9 mouse cellular contexts compared by ENCODE assay signal in genomic region chr2:61490436-61491109, GRCm38 (mm10).
DNase-seq lines count a peak whose midpoint lies in the region; ATAC-seq and TF ChIP-seq lines count a peak whose summit lies in the region.
"Had no signal": no experiment of that assay in that cellular context is flagged by ENCODE, and none has a peak within 500 bp of the region (broad histone marks: within the 10 kb centered on the region; RNA-seq: fewer than 3 reads in every experiment).

No protein-coding gene starts in this region.

- no peak overlapping the region for H3K4me3 ChIP-seq in left cerebral cortex, adult 2 months
- peak overlapping the region in 2 of 3 experiments; percentile 19 to 27 for H3K4me3 ChIP-seq in CH12.LX (replicated peaks in 1 of 3; ENCODE audit: low read depth in 2 of 3, low read length in 2 of 3, poor library complexity in 1 of 3)
- H3K4me3 ChIP-seq: intestine, embryonic 15.5 days; limb, embryonic 12.5 days had no signal

- peak; percentile 19 for TF ChIP-seq RAD21 in CH12.LX (IDR thresholded peaks at IDR 0.05; ENCODE audit: low read depth, low read length)

- H3K9ac ChIP-seq in CH12.LX (ENCODE audit: insufficient read depth, low read depth) = no peak overlapping the region
- H3K9ac ChIP-seq: intestine, embryonic 15.5 days; limb, embryonic 12.5 days had no signal

- peaks cover 17 to 58% of the 10 kb centered on the region in 2 experiments for H3K4me1 ChIP-seq in CH12.LX (ENCODE audit: control insufficient read depth in 1 of 2, insufficient read depth in 2 of 2)
- H3K4me1 ChIP-seq: intestine, embryonic 15.5 days had no signal

- peak; percentile 48; the same call in 1 of the 2 replicates for TF ChIP-seq POLR2A in CH12.LX (IDR thresholded peaks at IDR 0.05; ENCODE audit: low read depth, low read length)

- no peak for DNase-seq in left cerebral cortex, adult 2 months (ENCODE audit: extremely low spot score in 1 of 2, low spot score in 2 of 2)
- no peak for DNase-seq in left cerebral cortex, postnatal 10 days (ENCODE audit: extremely low spot score in 1 of 2, low spot score in 2 of 2)
- DNase-seq in CH12.LX (ENCODE audit: extremely low read depth) (peak; percentile 92), ZHBTc4 (ENCODE audit: low read depth, low spot score) (peak; percentile 57)
- DNase-seq in Muller cell, postnatal 12 days (ENCODE audit: inconsistent ontology term) = no peak
- DNase-seq in urinary bladder, postnatal 25 days (ENCODE audit: low spot score) = no peak

- peak; percentile 62 for ATAC-seq in megakaryocyte progenitor cell, adult 5-6 weeks (replicated peaks; ENCODE audit: poor library complexity)
- ATAC-seq: intestine, embryonic 15.5 days had no signal

- in situ Hi-C loops in CH12.LX (cut with MboI; ENCODE audit: low pct_ligation_motif_present, low pct_unique_long_range_greater_than_20kb, low sequenced_read_pairs) = no loop called here

- TF ChIP-seq EP300 in CH12.LX (IDR thresholded peaks at IDR 0.05; ENCODE audit: low read length) = peak; percentile 83

- intact Hi-C loops in left cerebral cortex, adult 2 months (cut with DNase I) = loop anchor here (5.0 kb wide), 1 partner anchor 477 kb away; no protein-coding TSS in a partner anchor
- intact Hi-C loops in left cerebral cortex, postnatal 10 days (cut with DNase I) = no loop called here

- peak overlapping the region; percentile 70 for H3K4me2 ChIP-seq in CH12.LX (ENCODE audit: insufficient read depth, low read depth, poor library complexity, severe bottlenecking)
- H3K4me2 ChIP-seq: intestine, embryonic 15.5 days; limb, embryonic 12.5 days had no signal

- dilution Hi-C loops in CH12.LX (cut with MboI; ENCODE audit: extremely low pct_ligation_motif_present, extremely low pct_unique_long_range_greater_than_20kb, low sequenced_read_pairs) = no loop called here

- peak; percentile 21; the same call in 1 of the 2 replicates for TF ChIP-seq CTCF in left cerebral cortex, adult 2 months (IDR thresholded peaks at IDR 0.05)
- peak; percentile 77 to 95 for TF ChIP-seq CTCF in CH12.LX (conservative IDR thresholded peaks at IDR 0.05 in 1 of 2, IDR thresholded peaks at IDR 0.05 in 1 of 2; ENCODE audit: low read depth in 2 of 2, low read length in 2 of 2)

- H3K9me3 ChIP-seq in CH12.LX (replicated peaks; ENCODE audit: low read length) = peaks cover 3% of the 10 kb centered on the region
- H3K9me3 ChIP-seq: intestine, embryonic 15.5 days; limb, embryonic 12.5 days had no signal

- H3K27me3 ChIP-seq in CH12.LX (replicated peaks) = no peaks in the 10 kb centered on the region
- H3K27me3 ChIP-seq: intestine, embryonic 15.5 days; limb, embryonic 12.5 days had no signal

- H3K79me2 ChIP-seq in CH12.LX (replicated peaks; ENCODE audit: control insufficient read depth, extremely low read depth, insufficient read depth, poor library complexity, severe bottlenecking) = no peaks in the 10 kb centered on the region

- H3K36me3 ChIP-seq in CH12.LX (replicated peaks in 1 of 2; ENCODE audit: control insufficient read depth in 1 of 2, insufficient read depth in 1 of 2, low read length in 1 of 2) = no peaks in the 10 kb centered on the region
- H3K36me3 ChIP-seq: intestine, embryonic 15.5 days; limb, embryonic 12.5 days had no signal

- no peak overlapping the region for H3K27ac ChIP-seq in left cerebral cortex, adult 2 months
- H3K27ac ChIP-seq in CH12.LX (ENCODE audit: insufficient read depth, low read depth) = peak overlapping the region; percentile 84
- H3K27ac ChIP-seq: intestine, embryonic 15.5 days; limb, embryonic 12.5 days had no signal

TF ChIP-seq in CH12.LX, 34 proteins besides CTCF, POLR2A, EP300 and RAD21:
- TF ChIP-seq MYC (IDR thresholded peaks at IDR 0.05; ENCODE audit: low read depth, low read length) = peak; percentile 62
- 0 out of 2 replicates have a peak, but pooled peaks have one; percentile 51 for TF ChIP-seq TBP (conservative IDR thresholded peaks at IDR 0.05; ENCODE audit: low read depth, low read length)
- TF ChIP-seq USF1 (IDR thresholded peaks at IDR 0.05; ENCODE audit: low read depth, low read length) = no peak
- no peak for TF ChIP-seq CHD2 (IDR thresholded peaks at IDR 0.05; ENCODE audit: low read length)
- TF ChIP-seq JUN (IDR thresholded peaks at IDR 0.05; ENCODE audit: insufficient read depth, low read depth, low read length) = peak; percentile 94
- TF ChIP-seq JUND (conservative IDR thresholded peaks at IDR 0.05; ENCODE audit: low read depth, low read length) = peak; percentile 96
- TF ChIP-seq MAX (IDR thresholded peaks at IDR 0.05; ENCODE audit: low read length) = no peak; the same call in 1 of the 2 replicates
- no peak for TF ChIP-seq NRF1 (IDR thresholded peaks at IDR 0.05; ENCODE audit: low read depth, low read length)
- 0 out of 2 replicates have a peak, but pooled peaks have one; percentile 40 for TF ChIP-seq NELFE (IDR thresholded peaks at IDR 0.05; ENCODE audit: low read depth, low read length)
- TF ChIP-seq SIN3A (IDR thresholded peaks at IDR 0.05; ENCODE audit: low read length) = no peak; the same call in 1 of the 2 replicates
- TF ChIP-seq ZMIZ1 (IDR thresholded peaks at IDR 0.05; ENCODE audit: low read depth, low read length) = no peak
- TF ChIP-seq BHLHE40 (IDR thresholded peaks at IDR 0.05; ENCODE audit: low read depth, low read length) = peak; percentile 81
- no peak for TF ChIP-seq MAZ (IDR thresholded peaks at IDR 0.05; ENCODE audit: low read depth, low read length)
- TF ChIP-seq ZKSCAN1 (IDR thresholded peaks at IDR 0.05; ENCODE audit: borderline replicate concordance, low read depth, low read length) = no peak
- TF ChIP-seq ETS1 (conservative IDR thresholded peaks at IDR 0.05; ENCODE audit: low read depth, low read length) = peak; percentile 93
- no peak for TF ChIP-seq KAT2A (IDR thresholded peaks at IDR 0.05; ENCODE audit: insufficient replicate concordance, low read length)
- peak; percentile 36; the same call in 1 of the 2 replicates for TF ChIP-seq MEF2A (IDR thresholded peaks at IDR 0.05; ENCODE audit: borderline replicate concordance, low read depth, low read length)
- no peak for TF ChIP-seq PAX5 (IDR thresholded peaks at IDR 0.05; ENCODE audit: low read length)
- TF ChIP-seq E2F4 (IDR thresholded peaks at IDR 0.05; ENCODE audit: insufficient replicate concordance, low read depth, low read length) = no peak
- no peak for TF ChIP-seq MXI1 (IDR thresholded peaks at IDR 0.05; ENCODE audit: low read depth, low read length)
- TF ChIP-seq ZNF384 (IDR thresholded peaks at IDR 0.05; ENCODE audit: low read depth, low read length) = no peak
- TF ChIP-seq ZC3H11A (IDR thresholded peaks at IDR 0.05; ENCODE audit: low read depth, low read length) = no peak
- TF ChIP-seq TCF12 (IDR thresholded peaks at IDR 0.05; ENCODE audit: low read depth, low read length) = no peak
- no peak for TF ChIP-seq CHD1 (IDR thresholded peaks at IDR 0.05; ENCODE audit: low read depth, low read length)
- TF ChIP-seq RCOR1 (conservative IDR thresholded peaks at IDR 0.05; ENCODE audit: low read depth, low read length) = no peak; the same call in 1 of the 2 replicates
- peak; percentile 29 for TF ChIP-seq SMC3 (IDR thresholded peaks at IDR 0.05; ENCODE audit: low read depth, low read length)
- no peak for TF ChIP-seq POLR2AphosphoS2 (IDR thresholded peaks at IDR 0.05; ENCODE audit: low read depth, low read length)
- no peak for TF ChIP-seq MAFK (IDR thresholded peaks at IDR 0.05; ENCODE audit: insufficient replicate concordance, low read length)
- TF ChIP-seq HCFC1 (IDR thresholded peaks at IDR 0.05; ENCODE audit: low read depth, low read length) = no peak; the same call in 1 of the 2 replicates
- no peak for TF ChIP-seq UBTF (IDR thresholded peaks at IDR 0.05; ENCODE audit: low read depth, low read length)
- TF ChIP-seq ELF1 (IDR thresholded peaks at IDR 0.05; ENCODE audit: low read depth, low read length) = no peak
- TF ChIP-seq IRF4 (IDR thresholded peaks at IDR 0.05; ENCODE audit: low read depth, low read length) = peak; percentile 74; the same call in 1 of the 2 replicates

Comparison
In these comparisons a context has a peak if more than half of its experiments do, and no peak if none do; other contexts are left out.
1. DNase-seq: peak in CH12.LX (single experiment) and ZHBTc4 (single experiment); none in left cerebral cortex, adult 2 months (0 of 2), left cerebral cortex, postnatal 10 days (0 of 2), Muller cell, postnatal 12 days (single experiment) and urinary bladder, postnatal 25 days (single experiment).